Mouse (Mus musculus): ENCODE results near the gene Cenpl.
"Not testable (repeated sequence)": the region's sequence is repeated elsewhere in the genome, so short reads cannot be mapped to it uniquely, and the experiment has no call there.

The Cenpl gene

DNA sequence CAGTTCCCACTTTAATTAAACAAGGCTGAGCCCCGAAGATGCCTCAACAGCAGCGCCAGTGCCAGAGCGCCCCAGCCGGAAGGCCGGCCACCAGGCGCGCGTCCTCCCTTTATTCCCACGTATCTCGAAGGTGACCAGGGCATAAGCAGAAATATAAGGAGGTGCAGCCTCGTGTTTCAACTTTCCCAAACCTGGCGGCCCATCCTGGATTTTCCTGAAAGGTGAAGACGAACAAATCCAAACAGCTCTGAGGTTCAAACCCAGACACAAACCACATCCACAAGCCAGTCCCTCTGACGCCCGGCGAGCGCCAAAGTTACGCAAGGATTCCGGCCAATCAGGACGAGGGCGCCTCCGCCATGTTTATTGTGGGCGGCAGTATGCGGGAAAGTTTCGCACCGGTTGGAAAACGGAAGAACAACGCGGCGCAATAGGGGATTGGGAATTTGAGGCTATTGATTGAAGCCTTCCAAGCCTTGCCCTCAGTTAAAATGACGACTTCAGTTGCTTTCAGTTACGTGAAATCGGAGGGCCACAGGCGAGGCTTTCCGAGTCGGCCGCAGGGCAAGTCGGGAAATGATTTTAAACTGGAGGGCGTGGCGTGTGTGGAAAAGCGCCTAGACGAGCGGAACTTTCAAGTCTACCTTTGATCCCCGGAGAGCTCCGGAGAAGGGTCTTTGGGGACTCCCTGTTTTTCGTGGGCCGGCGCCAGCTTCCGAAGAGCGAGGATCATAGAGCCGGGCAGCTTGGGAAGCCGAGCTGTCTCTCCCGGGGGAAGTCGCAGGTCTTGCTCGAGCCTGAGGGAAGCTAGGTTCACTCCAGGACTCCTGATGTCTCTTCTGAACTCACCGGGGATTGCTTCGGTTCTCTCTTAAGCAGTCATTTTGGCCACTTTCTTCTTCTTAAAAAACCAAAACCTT lies at the start of gene Cenpl, which contains the start of gene Dars2:
Cenpl (plus strand) TSS at position 362 of the 920 bp plus-strand sequence.
Dars2 (minus strand) TSS at position 307 of the 920 bp plus-strand sequence.
- peak; percentile 98 for DNase-seq

GRCm38 (mm10) chr1:161025410-161026210 lies 44.9 kb upstream of the Cenpl start:
- DNase-seq: no peak

DNA sequence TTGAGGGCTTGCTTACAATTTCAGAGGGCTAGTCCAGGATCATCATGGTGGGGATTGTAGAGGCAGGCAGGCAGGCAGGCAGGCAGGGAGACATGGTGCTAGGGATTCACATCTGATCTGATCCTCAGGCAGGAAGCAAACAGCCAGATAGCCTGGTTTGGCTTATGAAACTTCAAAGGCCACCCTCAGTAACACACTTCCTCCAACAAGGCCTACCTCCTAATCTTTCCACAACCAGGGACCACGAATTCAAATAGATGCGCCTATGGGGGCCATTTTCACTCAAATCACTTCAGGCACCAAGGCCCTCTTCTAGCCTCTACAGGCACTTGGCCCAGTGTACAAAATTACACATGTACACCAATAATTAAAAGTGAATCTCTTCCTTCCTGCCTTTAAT lies 43.3 kb upstream of the Cenpl start:
- DNase-seq: no peak

- not testable (repeated sequence) for DNase-seq
Observed at GRCm38 (mm10) chr1:161028427-161028826, 42.1 kb upstream of the Cenpl start.

DNA sequence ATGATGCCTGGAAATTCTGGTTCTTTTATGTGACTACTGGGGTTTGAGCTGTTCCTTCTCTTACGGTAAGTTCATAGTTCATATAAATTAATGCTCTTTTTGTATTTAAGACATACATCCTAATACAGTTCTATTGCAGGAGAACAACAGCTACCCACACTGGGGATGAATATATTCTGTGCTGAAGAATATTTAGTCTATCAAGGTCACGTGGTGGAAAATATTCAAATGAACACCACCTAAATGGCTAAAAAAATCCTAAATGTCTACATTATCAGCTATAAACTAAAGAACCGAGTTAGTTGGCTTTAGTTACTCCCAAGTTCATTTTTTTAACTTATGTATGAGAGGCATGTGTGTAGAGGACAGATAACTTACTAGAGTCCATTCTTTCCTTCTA lies 40.5 kb upstream of the Cenpl start:
- no peak for DNase-seq

GRCm38 (mm10) chr1:161031881-161032280 lies 38.6 kb upstream of the Cenpl start:
- no peak for DNase-seq

DNA sequence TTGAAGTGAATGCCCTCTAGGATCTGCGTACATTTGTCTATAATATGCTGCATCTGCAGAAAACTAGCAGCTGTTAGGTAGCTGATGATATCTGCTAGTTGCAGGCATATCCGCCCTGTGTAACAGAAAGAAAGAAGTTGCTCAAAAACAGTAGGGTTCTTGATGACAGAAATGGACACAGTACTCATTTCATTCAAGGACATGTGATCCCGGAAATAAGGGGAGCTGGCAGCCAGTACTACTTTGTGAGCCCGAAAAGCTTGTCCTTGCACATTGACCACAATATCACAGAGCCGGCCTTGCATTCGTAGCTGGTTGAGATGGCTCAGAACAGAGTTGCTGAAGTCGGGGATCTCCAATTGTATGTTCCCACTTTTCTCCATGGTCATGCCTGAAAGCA lies 38.2 kb upstream of the Cenpl start:
- DNase-seq: peak; percentile 34

- peak; percentile 21 for DNase-seq
Observed at GRCm38 (mm10) chr1:161033856-161034434, 36.6 kb upstream of the Cenpl start.

- DNase-seq: peak; percentile 99
Observed at GRCm38 (mm10) chr1:161034435-161035280, 35.9 kb upstream of the Cenpl start, which contains the start of gene Zbtb37. Gene Zbtb37 (minus strand): TSS chr1:161034849.

DNA sequence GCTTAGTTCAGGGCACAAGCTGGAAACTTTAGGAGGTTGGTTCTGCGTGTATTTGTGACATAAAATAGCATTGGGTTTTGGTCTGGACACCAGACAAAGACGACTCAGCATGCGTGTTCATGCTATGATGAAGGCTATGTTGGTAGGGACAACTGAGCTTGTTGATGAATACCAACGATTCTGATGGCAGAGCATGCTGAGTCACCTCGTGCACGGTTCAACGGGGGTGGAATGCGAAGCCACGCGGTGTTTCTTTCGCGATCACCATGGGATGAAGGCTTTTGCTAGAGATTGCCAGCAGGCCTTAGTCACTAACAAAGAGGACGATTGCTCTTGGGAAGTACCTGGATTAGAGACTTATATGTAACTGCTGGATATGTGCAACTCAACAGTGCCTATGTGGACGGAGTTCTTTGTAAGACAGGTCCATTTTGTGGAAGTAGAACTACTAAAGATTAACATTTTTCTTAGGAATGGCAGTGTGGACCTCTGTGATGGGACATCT lies 35.2 kb upstream of the Cenpl start:
- DNase-seq: no peak

GRCm38 (mm10) chr1:161035786-161036404 lies 34.6 kb upstream of the Cenpl start:
- peak; percentile 45 for DNase-seq

DNA sequence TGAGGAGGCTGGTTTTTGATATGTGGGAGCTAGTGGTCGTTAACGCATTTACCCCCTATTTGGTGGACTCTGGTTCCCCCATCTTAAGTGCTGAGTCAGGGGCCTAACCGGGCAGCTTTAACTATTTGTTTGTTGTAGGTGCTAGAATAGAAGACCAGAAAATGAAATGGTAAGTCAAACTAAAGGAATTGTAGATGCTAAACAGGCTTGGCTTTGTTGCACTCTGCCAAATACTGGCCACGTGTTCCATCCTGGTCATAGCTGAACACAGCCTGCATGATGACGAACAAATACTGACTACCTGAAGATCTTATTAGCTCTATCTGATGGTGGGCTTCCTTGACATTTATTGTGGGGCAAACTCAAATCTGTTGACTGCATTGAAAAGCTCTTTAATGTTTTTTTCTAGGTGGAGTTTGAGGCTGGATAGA lies 34.1 kb upstream of the Cenpl start:
- DNase-seq: peak; percentile 21

DNA sequence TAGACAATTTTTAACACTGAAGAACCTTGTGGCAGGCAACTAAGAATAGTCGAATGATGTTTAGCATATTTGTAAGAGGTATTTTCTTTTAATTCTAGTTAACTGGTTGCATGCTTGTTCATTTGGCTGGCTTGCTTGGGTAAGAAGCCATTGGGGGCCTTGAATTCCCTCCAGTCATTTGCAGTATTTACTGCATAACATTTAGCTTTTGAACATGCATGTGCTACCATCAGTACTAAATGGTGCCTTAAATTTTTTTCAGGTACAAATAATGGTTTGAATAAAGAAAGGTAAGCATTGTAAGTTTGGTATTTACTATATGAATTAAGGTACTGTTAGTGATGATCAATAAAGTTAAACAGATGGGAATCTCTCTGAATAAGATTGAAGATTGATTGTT lies 33.5 kb upstream of the Cenpl start:
- no peak for DNase-seq

- no peak for DNase-seq
Observed at GRCm38 (mm10) chr1:161037599-161037998, 32.9 kb upstream of the Cenpl start.

DNA sequence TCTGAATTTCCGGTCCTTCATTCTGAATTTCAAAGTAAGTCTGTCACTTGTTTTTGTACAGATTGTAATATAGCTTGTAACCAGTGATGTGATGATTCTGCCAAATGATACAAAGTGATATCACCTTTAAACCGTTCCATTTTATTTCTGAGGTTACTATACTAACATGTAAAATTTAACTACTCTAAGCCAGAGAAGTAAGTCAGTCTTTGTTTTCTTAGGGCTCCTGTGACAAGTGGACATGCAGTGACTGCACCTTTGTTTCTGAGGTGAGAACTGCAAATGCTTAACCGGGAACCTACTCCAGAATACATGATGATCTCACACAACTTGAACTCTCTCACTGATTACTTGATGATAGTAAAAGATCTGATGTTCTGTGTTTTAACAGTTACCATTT lies 32.5 kb upstream of the Cenpl start:
- DNase-seq: no peak

GRCm38 (mm10) chr1:161038968-161039721 lies 31.4 kb upstream of the Cenpl start:
- DNase-seq: no peak

GRCm38 (mm10) chr1:161039741-161040425 lies 30.6 kb upstream of the Cenpl start:
- no peak for DNase-seq

GRCm38 (mm10) chr1:161040426-161040770 lies 30.1 kb upstream of the Cenpl start:
- DNase-seq: no peak

DNA sequence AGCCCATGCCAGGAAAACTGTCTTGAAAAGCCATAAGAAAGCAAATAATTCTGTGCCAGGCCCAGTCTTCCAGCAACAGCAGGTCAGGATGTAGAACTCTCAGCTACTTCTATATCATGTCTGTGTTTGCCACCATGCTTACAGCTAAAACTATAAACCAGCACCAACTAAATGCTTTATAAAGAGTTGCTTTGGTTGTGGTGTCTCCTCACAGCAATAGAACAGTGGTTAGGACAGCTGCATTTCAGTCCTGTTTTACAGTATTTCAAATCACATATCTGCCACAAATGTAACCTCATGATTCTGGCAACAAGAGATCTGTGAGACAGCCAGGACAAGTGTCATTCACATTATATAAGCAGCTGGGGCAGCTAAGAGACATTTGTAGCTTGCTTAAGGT lies 29.7 kb upstream of the Cenpl start:
- DNase-seq: no peak

All from kidney, adult 9 months (tissue).